Mouse (Mus musculus) myocyte (in vitro differentiated cells): ENCODE data around the gene Cecr2. TPM values are rescaled to one million over a fixed set of nuclear protein-coding genes. Genes with fewer than 3 reads are reported as not detected.

ENCODE experiments used
- H3K27me3 ChIP-seq: one replicate; pipeline ENCODE4 v1.6.1; 2011; ENCODE audit not compliant: control insufficient read depth, insufficient read depth, insufficient read length
- H3K36me3 ChIP-seq: one replicate; pipeline ENCODE4 v1.6.1; 2011; ENCODE audit not compliant: control insufficient read depth, insufficient read depth
- H3K4me2 ChIP-seq: one replicate; pipeline ENCODE4 v1.6.1; 2011; ENCODE audit warnings: low read depth, control low read depth
- H3K4me3 ChIP-seq: one replicate; pipeline ENCODE4 v1.5.1; 2011; ENCODE audit warnings: mild to moderate bottlenecking, control low read depth, moderate library complexity
- H3K79me2 ChIP-seq: one replicate; pipeline ENCODE4 v1.6.1; 2011; ENCODE audit not compliant: control insufficient read depth, insufficient read depth
- H3ac ChIP-seq: one replicate; pipeline ENCODE4 v1.6.1; 2011; ENCODE audit not compliant: control insufficient read depth, insufficient read length
- CEBPB ChIP-seq: IDR thresholded peaks from 2 replicates; pipeline ENCODE4 v1.6.1; 2011; ENCODE audit warnings: mild to moderate bottlenecking, moderate library complexity; ENCODE audit not compliant: poor library complexity, insufficient read depth, severe bottlenecking
- E2F4 ChIP-seq: IDR thresholded peaks from one replicate; pipeline ENCODE4 v1.6.1; 2011; ENCODE audit warnings: mild to moderate bottlenecking, control low read depth, moderate library complexity; ENCODE audit not compliant: insufficient read depth
- MAX ChIP-seq: IDR thresholded peaks from one replicate; pipeline ENCODE4 v1.6.1; 2011; ENCODE audit warnings: low read depth, mild to moderate bottlenecking, control low read depth
- MYOD1 ChIP-seq, 3 experiments: IDR thresholded peaks; one replicate each; pipeline ENCODE4 v1.6.1; 2011; ENCODE audit warnings: control low read depth in 2 of 3, low read depth in 2 of 3, mild to moderate bottlenecking in 2 of 3, moderate library complexity in 1 of 3; ENCODE audit not compliant: insufficient read length in 2 of 3, control insufficient read depth in 1 of 3
- MYOG ChIP-seq, 3 experiments: IDR thresholded peaks; one replicate each; pipeline ENCODE4 v1.6.1; 2011; ENCODE audit warnings: control low read depth in 2 of 3, low read depth in 2 of 3, mild to moderate bottlenecking in 2 of 3; ENCODE audit not compliant: insufficient read length in 2 of 3, control insufficient read depth in 1 of 3, insufficient read depth in 1 of 3
- POLR2A ChIP-seq: IDR thresholded peaks from one replicate; pipeline ENCODE4 v1.6.1; 2011; ENCODE audit warnings: low read depth, mild to moderate bottlenecking, control low read depth, moderate library complexity; ENCODE audit not compliant: insufficient read length
- POLR2AphosphoS2 ChIP-seq: IDR thresholded peaks from one replicate; pipeline ENCODE4 v1.6.1; 2011; ENCODE audit warnings: low read depth, control low read depth; ENCODE audit not compliant: insufficient read length
- REST ChIP-seq: IDR thresholded peaks from one replicate; pipeline ENCODE4 v1.6.1; 2011; ENCODE audit warnings: mild to moderate bottlenecking, control low read depth, moderate library complexity; ENCODE audit not compliant: insufficient read depth, insufficient read length
- SRF ChIP-seq: IDR thresholded peaks from one replicate; pipeline ENCODE4 v1.6.1; 2011; ENCODE audit warnings: low read depth; ENCODE audit not compliant: control insufficient read depth, insufficient read length
- TCF12 ChIP-seq: IDR thresholded peaks from one replicate; pipeline ENCODE4 v1.6.1; 2011; ENCODE audit warnings: mild to moderate bottlenecking, control low read depth; ENCODE audit not compliant: poor library complexity, insufficient read depth, severe bottlenecking
- TCF3 ChIP-seq: IDR thresholded peaks from one replicate; pipeline ENCODE4 v1.6.1; 2011; ENCODE audit warnings: low read depth, control low read depth; ENCODE audit not compliant: insufficient read length
- USF1 ChIP-seq: IDR thresholded peaks from one replicate; pipeline ENCODE4 v1.6.1; 2011; ENCODE audit warnings: low read depth, mild to moderate bottlenecking, control low read depth, moderate library complexity
- polyA plus RNA-seq: library from polyadenylated mRNA; unstranded; fragments of >200 nt; fragmentation: generic; extraction: Trizol; gene quantifications from one replicate; pipeline ENCODE4 v1.2.1, GENCODE M21; 2012; ENCODE audit warnings: missing spikeins

The Cecr2 gene
- polyA plus RNA-seq, 1 experiment = 0.12 TPM

DNA sequence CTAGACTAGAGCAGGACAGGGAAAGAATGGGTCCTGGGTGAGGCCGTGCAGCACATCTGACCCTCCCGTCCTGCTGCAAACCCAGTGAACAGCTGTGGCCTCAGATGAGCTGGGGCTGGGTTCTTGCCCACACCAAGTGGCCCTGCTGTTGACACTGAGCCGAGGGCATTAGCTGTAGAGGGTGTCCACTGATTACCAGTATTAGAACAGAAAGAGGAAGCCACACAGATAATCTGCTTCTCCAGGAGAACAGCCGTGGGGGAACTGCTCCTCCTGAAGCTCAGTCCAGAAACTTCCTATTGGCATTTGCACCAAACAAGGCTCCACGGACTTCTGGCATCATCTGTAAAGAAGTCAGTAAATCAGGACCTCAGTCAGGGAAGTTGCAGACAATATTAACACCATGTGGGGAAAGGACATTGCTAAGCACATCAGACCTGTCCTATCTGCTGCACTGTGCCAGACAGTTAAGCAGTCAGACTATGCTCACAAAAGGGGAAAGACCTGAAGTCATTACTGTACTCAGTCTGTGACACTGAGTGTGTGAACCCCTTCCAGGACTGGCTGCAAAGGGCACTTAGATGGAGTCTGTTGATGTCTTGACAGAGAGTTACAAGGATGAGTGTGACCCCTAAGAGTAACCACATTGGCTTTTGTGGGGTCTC is 129.4 kb downstream of the Cecr2 start:
- TF ChIP-seq MYOG (IDR thresholded peaks at IDR 0.05; ENCODE audit: control insufficient read depth in 1 of 3, insufficient read depth in 1 of 3, insufficient read length in 2 of 3, low read depth in 2 of 3) (peak; percentile 85 to 97 (median 93)), MAX (no peak), CEBPB (no peak), MYOD1 (IDR thresholded peaks at IDR 0.05; ENCODE audit: control insufficient read depth in 1 of 3, insufficient read length in 2 of 3, low read depth in 2 of 3) (peak; percentile 46 to 96 (median 76)), TCF12 (no peak), POLR2AphosphoS2 (no peak), TCF3 (peak; percentile 52), USF1 (no peak), POLR2A (no peak), REST (no peak)
- Histone ChIP-seq H3K79me2 (no peaks in the 10 kb centered on the region), H3K4me3 (no peak overlapping the region), H3K4me2 (no peak overlapping the region), H3K36me3 (peaks cover 36% of the 10 kb centered on the region), H3K27me3 (no peaks in the 10 kb centered on the region), H3ac (no peak overlapping the region)

DNA sequence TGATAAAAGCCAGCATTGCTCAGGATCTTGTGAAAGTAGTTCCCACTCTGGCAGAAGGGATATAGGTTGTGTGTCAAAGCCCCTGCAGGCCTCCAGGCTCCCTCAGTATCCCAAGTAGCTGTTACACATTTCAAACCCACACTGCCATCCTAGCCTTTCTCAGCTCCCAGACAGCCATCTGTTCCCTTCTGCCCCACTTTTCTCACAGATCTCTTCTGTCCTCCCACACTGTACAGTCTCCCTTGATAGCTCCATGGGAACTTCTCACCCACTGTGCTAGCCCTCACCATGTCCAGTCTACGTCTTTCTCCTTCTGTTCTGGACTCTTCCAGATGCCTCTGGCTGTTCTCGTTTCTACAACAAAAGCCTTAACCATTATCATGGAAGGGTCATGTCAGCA is 129.9 kb downstream of the Cecr2 start:
- Histone ChIP-seq H3K4me3 (no peak overlapping the region), H3K4me2 (no peak overlapping the region), H3K36me3 (peaks cover 36% of the 10 kb centered on the region), H3K79me2 (no peaks in the 10 kb centered on the region), H3K27me3 (no peaks in the 10 kb centered on the region), H3ac (no peak overlapping the region)
- no peak for TF ChIP-seq MYOD1 (IDR thresholded peaks at IDR 0.05; ENCODE audit: control insufficient read depth in 1 of 3, insufficient read length in 2 of 3, low read depth in 2 of 3)
- TF ChIP-seq POLR2A = no peak
- no peak for TF ChIP-seq CEBPB
- TF ChIP-seq POLR2AphosphoS2 = no peak
- no peak for TF ChIP-seq MYOG (IDR thresholded peaks at IDR 0.05; ENCODE audit: control insufficient read depth in 1 of 3, insufficient read depth in 1 of 3, insufficient read length in 2 of 3, low read depth in 2 of 3)
- no peak for TF ChIP-seq E2F4
- no peak for TF ChIP-seq SRF
- no peak for TF ChIP-seq TCF12
- TF ChIP-seq REST = no peak
- TF ChIP-seq USF1 = no peak
- TF ChIP-seq TCF3 = no peak
- no peak for TF ChIP-seq MAX

DNA sequence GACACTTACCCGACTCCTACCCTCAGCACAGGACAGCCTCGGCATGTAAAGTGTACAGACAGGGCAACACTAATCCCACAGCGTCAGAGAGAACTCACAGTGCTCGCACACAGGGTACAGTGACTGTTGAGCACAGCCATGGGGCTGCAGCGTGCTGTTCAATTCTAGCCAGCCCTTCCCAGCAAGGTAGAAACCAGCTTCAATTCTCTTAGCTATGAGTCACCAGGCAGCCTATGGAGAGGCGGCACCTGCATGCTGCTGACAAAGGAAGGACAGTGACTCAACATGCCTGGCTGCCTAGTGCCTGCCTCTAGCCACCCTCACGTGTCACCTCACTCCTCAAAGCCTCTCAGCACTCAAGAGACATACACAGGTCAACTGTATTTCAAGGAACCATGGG is 131.8 kb downstream of the Cecr2 start:
- Histone ChIP-seq H3K36me3 (peaks cover 36% of the 10 kb centered on the region), H3K79me2 (no peaks in the 10 kb centered on the region), H3K4me2 (no peak overlapping the region), H3K4me3 (no peak overlapping the region), H3ac (no peak overlapping the region), H3K27me3 (no peaks in the 10 kb centered on the region)
- TF ChIP-seq CEBPB (no peak), TCF12 (no peak), SRF (no peak), USF1 (no peak), REST (no peak), POLR2AphosphoS2 (no peak), E2F4 (no peak), MYOD1 (IDR thresholded peaks at IDR 0.05; ENCODE audit: control insufficient read depth in 1 of 3, insufficient read length in 2 of 3, low read depth in 2 of 3) (no peak), MAX (no peak), TCF3 (no peak), MYOG (IDR thresholded peaks at IDR 0.05; ENCODE audit: control insufficient read depth in 1 of 3, insufficient read depth in 1 of 3, insufficient read length in 2 of 3, low read depth in 2 of 3) (no peak), POLR2A (no peak)

DNA sequence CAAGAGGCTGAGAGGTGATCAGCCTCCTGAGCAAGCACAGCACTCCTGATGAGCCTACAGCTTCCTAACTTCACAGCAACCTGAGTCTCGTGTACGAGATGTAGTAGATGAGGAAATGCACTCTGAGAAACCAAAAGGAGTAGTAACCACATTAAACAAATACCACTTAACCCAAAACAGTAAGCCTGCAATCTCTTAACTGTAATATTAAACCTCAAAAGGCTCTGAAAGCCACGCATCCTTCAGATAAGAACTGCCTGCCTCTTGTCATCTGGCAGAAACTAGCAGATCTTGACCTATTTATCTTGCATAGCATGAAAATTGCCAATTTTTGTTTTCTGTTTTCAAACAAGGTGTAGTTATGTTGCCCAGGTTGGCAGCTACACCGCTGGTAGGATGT is 132.7 kb downstream of the Cecr2 start:
- Histone ChIP-seq H3K27me3 (no peaks in the 10 kb centered on the region), H3K79me2 (no peaks in the 10 kb centered on the region), H3K36me3 (peaks cover 35% of the 10 kb centered on the region), H3K4me3 (no peak overlapping the region), H3ac (no peak overlapping the region), H3K4me2 (no peak overlapping the region)
- TF ChIP-seq POLR2AphosphoS2 (no peak), POLR2A (no peak), REST (no peak), CEBPB (no peak), E2F4 (no peak), USF1 (no peak), MAX (no peak), MYOD1 (IDR thresholded peaks at IDR 0.05; ENCODE audit: control insufficient read depth in 1 of 3, insufficient read length in 2 of 3, low read depth in 2 of 3) (no peak), SRF (no peak), MYOG (IDR thresholded peaks at IDR 0.05; ENCODE audit: control insufficient read depth in 1 of 3, insufficient read depth in 1 of 3, insufficient read length in 2 of 3, low read depth in 2 of 3) (no peak), TCF3 (no peak)
